ENCODE assay signal across 18 mouse cellular contexts in the genomic region with DNA sequence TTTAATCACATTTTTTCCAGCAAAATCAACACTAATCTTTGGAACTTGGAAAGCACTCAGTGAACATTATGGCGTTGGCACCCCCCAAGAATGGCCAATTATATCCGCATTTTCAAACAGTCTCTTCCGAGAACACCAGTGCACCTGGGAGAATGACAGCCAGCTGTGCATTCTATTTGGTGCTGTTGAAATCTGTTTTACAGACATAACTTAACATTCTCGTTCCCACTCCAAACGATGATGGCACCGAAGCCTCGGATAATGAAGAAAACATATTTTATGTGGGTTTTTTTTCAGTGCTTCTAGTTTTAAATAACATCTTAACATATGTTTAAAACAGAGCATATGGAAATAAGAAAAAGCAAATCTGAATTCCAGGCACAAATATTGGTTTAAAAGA.
DNase-seq lines count a peak whose midpoint lies in the region.
"Had no signal": no experiment of that assay in that cellular context is flagged by ENCODE, and none has a peak within 500 bp of the region (broad histone marks: within the 10 kb centered on the region; RNA-seq: fewer than 3 reads in every experiment).

No protein-coding gene starts in this region.

- DNase-seq in frontal cortex, adult 2 months (ENCODE audit: extremely low spot score in 1 of 2, low spot score in 1 of 2), result peak; percentile 42 to 60
- no peak for DNase-seq in frontal cortex, postnatal 14 days (ENCODE audit: low spot score in 2 of 2)
- peak; percentile 12 to 28 for DNase-seq in left cerebral cortex, adult 18-20 months (ENCODE audit: low spot score in 2 of 2)
- DNase-seq in left cerebral cortex, postnatal 4 days, result no peak
- peak; percentile 72 for DNase-seq in brain, adult 2 months (ENCODE audit: low read depth, low spot score)
- DNase-seq in left cerebral cortex, postnatal 14 days (ENCODE audit: low spot score in 2 of 2), result peak; percentile 15 to 19
- no peak for DNase-seq in gastrocnemius, postnatal 36 days
- DNase-seq in gastrocnemius, adult 18-20 months (ENCODE audit: low spot score), result no peak
- DNase-seq: adrenal gland, postnatal 25 days; cerebellum, adult 2 months; cerebellum, postnatal 14 days; heart, postnatal 14 days; kidney, adult 11 months; kidney, postnatal 25 days; liver; lung, adult 2 months; lung, postnatal 10 days; retina, postnatal 1 day had no signal

- intact Hi-C loops in left cerebral cortex, postnatal 4 days (cut with DNase I), result no loop called here
- intact Hi-C loops in left cerebral cortex, postnatal 14 days (cut with DNase I), result loop anchor here (5.0 kb wide), 1 partner anchor 259 kb away; no protein-coding TSS in a partner anchor
- intact Hi-C loops in gastrocnemius, postnatal 36 days (cut with DNase I), result no loop called here

Comparison
In these comparisons a context has a peak if more than half of its experiments do, and no peak if none do; other contexts are left out.
1. DNase-seq: peak in frontal cortex, adult 2 months (2 of 2), left cerebral cortex, adult 18-20 months (2 of 2), brain, adult 2 months (single experiment) and left cerebral cortex, postnatal 14 days (2 of 2); none in frontal cortex, postnatal 14 days (0 of 2), left cerebral cortex, postnatal 4 days (single experiment), gastrocnemius, postnatal 36 days (0 of 2) and gastrocnemius, adult 18-20 months (single experiment).